Mouse (Mus musculus): ENCODE measurements around the gene Hoxb5. TPM values are rescaled to one million over a fixed set of nuclear protein-coding genes. Genes with fewer than 3 reads are reported as not detected.

The Hoxb5 gene
- polyA plus RNA-seq (2014; fragmentation: Nextera tagmentation; extraction: Ambion mirVana), result 0.67 and 2.0 TPM in 2 replicates

DNA sequence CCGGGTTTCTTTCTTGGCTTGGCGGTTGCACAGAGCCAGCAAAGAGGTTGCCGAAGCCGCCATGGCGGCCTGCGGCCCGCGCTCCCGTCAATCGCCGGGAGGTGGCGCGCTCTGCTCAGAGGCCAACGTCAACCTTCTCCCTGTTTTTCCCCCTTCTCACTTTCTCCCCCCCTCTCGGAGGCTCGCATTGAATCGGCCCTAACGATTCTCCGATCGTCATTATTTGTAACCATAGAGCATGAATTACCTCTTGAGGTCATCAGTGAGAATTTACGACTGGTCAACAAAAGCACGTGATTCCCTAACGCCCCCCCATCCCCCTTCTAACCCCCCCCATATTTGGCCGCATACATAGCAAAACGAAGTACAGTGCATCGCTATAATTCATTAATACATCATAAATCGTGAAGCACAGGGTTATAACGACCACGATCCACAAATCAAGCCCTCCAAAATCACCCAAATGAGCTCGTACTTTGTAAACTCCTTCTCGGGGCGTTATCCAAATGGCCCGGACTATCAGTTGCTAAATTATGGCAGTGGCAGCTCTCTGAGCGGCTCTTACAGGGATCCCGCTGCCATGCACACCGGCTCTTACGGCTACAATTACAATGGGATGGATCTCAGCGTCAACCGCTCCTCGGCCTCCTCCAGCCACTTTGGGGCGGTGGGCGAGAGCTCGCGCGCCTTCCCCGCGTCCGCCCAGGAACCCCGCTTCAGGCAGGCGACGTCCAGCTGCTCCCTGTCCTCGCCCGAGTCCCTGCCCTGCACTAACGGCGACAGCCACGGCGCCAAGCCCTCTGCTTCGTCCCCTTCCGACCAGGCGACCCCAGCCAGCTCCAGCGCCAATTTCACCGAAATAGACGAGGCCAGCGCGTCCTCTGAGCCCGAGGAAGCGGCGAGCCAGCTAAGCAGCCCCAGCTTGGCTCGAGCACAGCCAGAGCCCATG is at the start of gene Hoxb5:
Hoxb5 (plus strand) TSS at position 186 of the 949 bp plus-strand sequence.
- Histone ChIP-seq H3K27ac (replicated peaks; ENCODE audit: low read depth, low read length) (no peak within 1 kb of the TSS), H3K4me1 (ENCODE audit: control insufficient read depth, insufficient read depth, low read length) (no peaks in the 10 kb centered on the region; the same call in 1 of the 2 replicates), H3K9ac (replicated peaks; ENCODE audit: low read length) (no peak within 1 kb of the TSS), H3K9me3 (replicated peaks; ENCODE audit: control insufficient read depth, low read length) (no peaks in the 10 kb centered on the region), H3K36me3 (replicated peaks; ENCODE audit: control insufficient read depth, insufficient read depth, low read depth, low read length) (no peaks in the 10 kb centered on the region), H3K4me3 (ENCODE audit: low read depth, low read length) (no peak within 1 kb of the TSS), H3K27me3 (ENCODE audit: control insufficient read depth, insufficient read depth, low read length) (peaks cover 96% of the 10 kb centered on the region), H3K4me2 (ENCODE audit: low read depth, low read length) (peak within 1 kb of the TSS; percentile 21; the same call in 1 of the 2 replicates)
- ATAC-seq (replicated peaks; ENCODE audit: insufficient number of reproducible peaks, low FRiP score, low TSS enrichment, low read depth) (no peak), DNase-seq (ENCODE audit: low spot score) (peak; percentile 82)
- under 1% methylated on average over 69 of the region's 69 CpGs for WGBS

DNA sequence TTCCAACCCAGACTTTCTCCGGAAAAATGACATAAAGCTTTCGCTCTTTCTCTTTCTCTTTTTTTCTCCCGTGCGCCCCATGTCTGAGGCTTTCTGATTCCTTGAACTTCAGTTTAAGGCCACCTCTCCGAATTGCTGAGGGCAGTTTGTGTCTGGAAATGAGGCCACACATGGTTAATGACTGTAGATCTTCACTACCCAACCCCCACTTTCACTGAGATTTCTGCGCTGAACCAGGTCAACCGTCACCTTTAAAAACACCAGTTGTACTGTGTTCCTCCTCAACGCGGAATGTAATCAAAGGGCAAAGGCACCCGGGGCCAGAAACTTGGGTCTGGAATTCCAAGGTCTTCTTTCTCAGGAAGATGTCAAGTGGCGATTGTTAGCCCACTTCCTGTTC is 48.9 kb upstream of the Hoxb5 start:
- Histone ChIP-seq H3K4me3 (ENCODE audit: low read depth, low read length) (no peak overlapping the region), H3K4me2 (ENCODE audit: low read depth, low read length) (no peak overlapping the region), H3K27me3 (ENCODE audit: control insufficient read depth, insufficient read depth, low read length) (peaks cover 97% of the 10 kb centered on the region), H3K27ac (replicated peaks; ENCODE audit: low read depth, low read length) (no peak overlapping the region), H3K36me3 (replicated peaks; ENCODE audit: control insufficient read depth, insufficient read depth, low read depth, low read length) (no peaks in the 10 kb centered on the region), H3K9ac (replicated peaks; ENCODE audit: low read length) (no peak overlapping the region), H3K9me3 (replicated peaks; ENCODE audit: control insufficient read depth, low read length) (no peaks in the 10 kb centered on the region), H3K4me1 (ENCODE audit: control insufficient read depth, insufficient read depth, low read length) (no peaks in the 10 kb centered on the region)
- no peak for DNase-seq (ENCODE audit: low spot score)
- ATAC-seq (replicated peaks; ENCODE audit: insufficient number of reproducible peaks, low FRiP score, low TSS enrichment, low read depth), result no peak
- under 1% methylated on average over 11 of the region's 11 CpGs for WGBS

GRCm38 (mm10) chr11:96255111-96255995 is 47.8 kb upstream of the Hoxb5 start:
- ATAC-seq (replicated peaks; ENCODE audit: insufficient number of reproducible peaks, low FRiP score, low TSS enrichment, low read depth), result no peak
- H3K4me2 ChIP-seq (ENCODE audit: low read depth, low read length), result no peak overlapping the region
- H3K27me3 ChIP-seq (ENCODE audit: control insufficient read depth, insufficient read depth, low read length), result peaks cover 99% of the 10 kb centered on the region
- H3K9ac ChIP-seq (replicated peaks; ENCODE audit: low read length), result no peak overlapping the region
- WGBS, result 1% methylated on average over 39 of the region's 39 CpGs
- no peak overlapping the region for H3K4me3 ChIP-seq (ENCODE audit: low read depth, low read length)
- DNase-seq (ENCODE audit: low spot score), result no peak
- H3K9me3 ChIP-seq (replicated peaks; ENCODE audit: control insufficient read depth, low read length), result no peaks in the 10 kb centered on the region
- H3K36me3 ChIP-seq (replicated peaks; ENCODE audit: control insufficient read depth, insufficient read depth, low read depth, low read length), result no peaks in the 10 kb centered on the region
- H3K27ac ChIP-seq (replicated peaks; ENCODE audit: low read depth, low read length), result no peak overlapping the region
- H3K4me1 ChIP-seq (ENCODE audit: control insufficient read depth, insufficient read depth, low read length), result no peaks in the 10 kb centered on the region

DNA sequence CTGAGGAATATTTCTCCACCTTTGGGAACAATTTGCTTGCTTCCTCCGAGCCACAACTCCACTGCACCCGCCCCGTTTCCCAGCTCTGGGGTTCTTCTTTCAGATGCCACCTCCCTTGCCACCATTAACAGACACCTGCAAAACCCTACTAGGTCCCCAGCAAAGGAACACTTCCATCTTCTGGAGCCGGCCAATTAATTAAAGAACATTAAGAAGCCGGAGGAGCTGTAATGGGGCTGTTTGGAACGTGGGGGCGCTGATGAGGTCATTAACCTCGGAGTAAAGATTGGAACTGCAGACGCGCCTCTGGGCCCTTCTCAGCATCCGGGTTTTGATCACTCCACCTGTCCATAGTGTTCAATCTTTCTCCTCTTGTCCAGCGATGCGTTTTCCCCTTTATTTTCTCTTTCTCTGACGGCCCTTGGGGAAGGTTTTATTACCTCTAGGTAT is 47.1 kb upstream of the Hoxb5 start:
- no peak for DNase-seq (ENCODE audit: low spot score)
- no peaks in the 10 kb centered on the region for H3K36me3 ChIP-seq (replicated peaks; ENCODE audit: control insufficient read depth, insufficient read depth, low read depth, low read length)

DNA sequence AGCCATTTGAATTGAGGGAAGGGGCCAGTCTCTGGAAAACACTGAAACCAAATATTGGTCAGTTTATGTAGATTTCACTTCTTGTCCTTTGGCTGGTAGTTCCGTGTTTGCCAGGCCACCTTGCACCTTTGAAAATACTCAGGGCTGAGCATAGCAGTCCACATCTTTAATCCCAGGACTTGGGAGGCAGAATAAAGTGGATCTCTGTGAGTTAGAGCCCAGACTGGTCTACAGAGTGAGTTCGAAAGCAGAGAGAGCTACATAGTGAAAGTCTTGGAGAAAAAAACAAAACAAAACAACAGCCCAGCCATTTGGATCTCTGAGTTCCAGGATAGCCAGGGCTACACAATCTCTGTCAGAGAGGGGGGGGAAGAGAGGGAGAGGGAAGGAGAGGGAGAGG is 46.0 kb upstream of the Hoxb5 start:
- Histone ChIP-seq H3K4me2 (ENCODE audit: low read depth, low read length) (no peak overlapping the region), H3K4me3 (ENCODE audit: low read depth, low read length) (no peak overlapping the region), H3K4me1 (ENCODE audit: control insufficient read depth, insufficient read depth, low read length) (no peaks in the 10 kb centered on the region), H3K27me3 (ENCODE audit: control insufficient read depth, insufficient read depth, low read length) (peaks cover 100% of the 10 kb centered on the region), H3K27ac (replicated peaks; ENCODE audit: low read depth, low read length) (no peak overlapping the region), H3K36me3 (replicated peaks; ENCODE audit: control insufficient read depth, insufficient read depth, low read depth, low read length) (no peaks in the 10 kb centered on the region), H3K9me3 (replicated peaks; ENCODE audit: control insufficient read depth, low read length) (no peaks in the 10 kb centered on the region), H3K9ac (replicated peaks; ENCODE audit: low read length) (no peak overlapping the region)
- DNase-seq (ENCODE audit: low spot score) (no peak), ATAC-seq (replicated peaks; ENCODE audit: insufficient number of reproducible peaks, low FRiP score, low TSS enrichment, low read depth) (no peak)
- WGBS, result 24% methylated on average over 2 of the region's 2 CpGs

More for the DNA sequence above, 47.1 kb upstream of the Hoxb5 start:
- Histone ChIP-seq H3K4me1 (ENCODE audit: control insufficient read depth, insufficient read depth, low read length) (no peaks in the 10 kb centered on the region), H3K9ac (replicated peaks; ENCODE audit: low read length) (no peak overlapping the region), H3K4me3 (ENCODE audit: low read depth, low read length) (no peak overlapping the region), H3K27me3 (ENCODE audit: control insufficient read depth, insufficient read depth, low read length) (peaks cover 99% of the 10 kb centered on the region), H3K27ac (replicated peaks; ENCODE audit: low read depth, low read length) (no peak overlapping the region), H3K4me2 (ENCODE audit: low read depth, low read length) (no peak overlapping the region), H3K9me3 (replicated peaks; ENCODE audit: control insufficient read depth, low read length) (no peaks in the 10 kb centered on the region)
- ATAC-seq (replicated peaks; ENCODE audit: insufficient number of reproducible peaks, low FRiP score, low TSS enrichment, low read depth), result no peak
- 4% methylated on average over 14 of the region's 14 CpGs for WGBS

DNA sequence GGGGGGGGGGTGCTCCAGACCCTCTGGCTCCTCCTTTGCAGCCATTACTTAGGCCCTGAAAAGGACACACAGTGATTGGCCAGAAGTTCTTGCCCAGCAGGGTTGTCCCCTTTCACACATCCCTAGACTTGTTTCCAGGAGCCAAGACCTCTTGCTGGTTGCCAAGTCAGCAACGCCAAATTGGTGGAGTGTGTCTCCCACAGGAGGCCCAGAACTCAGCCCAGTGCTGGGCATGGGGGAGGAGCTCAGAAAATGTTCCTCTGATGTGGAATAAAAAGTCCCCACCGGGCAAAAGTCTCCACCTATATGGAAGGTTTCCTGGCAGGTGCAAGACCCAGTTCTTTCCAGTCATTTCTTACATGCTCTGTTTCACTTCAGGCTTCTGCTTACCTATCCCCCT is 44.1 kb upstream of the Hoxb5 start:
- Histone ChIP-seq H3K4me3 (ENCODE audit: low read depth, low read length) (no peak overlapping the region), H3K9ac (replicated peaks; ENCODE audit: low read length) (no peak overlapping the region), H3K27me3 (ENCODE audit: control insufficient read depth, insufficient read depth, low read length) (peaks cover 100% of the 10 kb centered on the region), H3K4me2 (ENCODE audit: low read depth, low read length) (no peak overlapping the region), H3K4me1 (ENCODE audit: control insufficient read depth, insufficient read depth, low read length) (no peaks in the 10 kb centered on the region), H3K27ac (replicated peaks; ENCODE audit: low read depth, low read length) (no peak overlapping the region), H3K36me3 (replicated peaks; ENCODE audit: control insufficient read depth, insufficient read depth, low read depth, low read length) (no peaks in the 10 kb centered on the region), H3K9me3 (replicated peaks; ENCODE audit: control insufficient read depth, low read length) (no peaks in the 10 kb centered on the region)
- 4% methylated on average over 2 of the region's 2 CpGs for WGBS
- ATAC-seq (replicated peaks; ENCODE audit: insufficient number of reproducible peaks, low FRiP score, low TSS enrichment, low read depth) (no peak), DNase-seq (ENCODE audit: low spot score) (no peak)

DNA sequence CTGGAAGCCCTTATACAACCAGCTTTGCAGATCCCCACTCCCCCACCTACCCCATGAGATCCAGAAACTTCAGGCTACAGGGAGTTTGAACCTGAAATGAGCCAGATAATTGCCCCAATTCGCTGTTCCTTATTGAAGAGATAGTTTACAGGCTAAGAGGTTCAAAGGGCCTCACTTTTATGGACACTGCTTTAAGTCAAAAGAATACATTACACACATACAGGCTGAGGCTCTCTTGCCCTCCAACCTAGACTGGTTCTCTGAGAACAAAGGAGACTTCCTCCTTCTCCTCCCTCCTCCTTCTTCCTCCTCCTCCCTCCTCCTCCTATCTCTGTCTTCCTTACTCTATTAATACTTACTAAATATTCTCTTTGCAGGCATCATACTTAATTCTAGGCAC is 43.6 kb upstream of the Hoxb5 start:
- no peak for DNase-seq (ENCODE audit: low spot score)
- WGBS, result 6% methylated on average over 1 of the region's 1 CpGs
- ATAC-seq (replicated peaks; ENCODE audit: insufficient number of reproducible peaks, low FRiP score, low TSS enrichment, low read depth), result no peak
- H3K4me2 ChIP-seq (ENCODE audit: low read depth, low read length), result no peak overlapping the region
- H3K4me3 ChIP-seq (ENCODE audit: low read depth, low read length), result no peak overlapping the region
- no peak overlapping the region for H3K9ac ChIP-seq (replicated peaks; ENCODE audit: low read length)
- H3K4me1 ChIP-seq (ENCODE audit: control insufficient read depth, insufficient read depth, low read length), result no peaks in the 10 kb centered on the region
- H3K9me3 ChIP-seq (replicated peaks; ENCODE audit: control insufficient read depth, low read length), result no peaks in the 10 kb centered on the region
- no peaks in the 10 kb centered on the region for H3K36me3 ChIP-seq (replicated peaks; ENCODE audit: control insufficient read depth, insufficient read depth, low read depth, low read length)
- H3K27ac ChIP-seq (replicated peaks; ENCODE audit: low read depth, low read length), result no peak overlapping the region
- peaks cover 100% of the 10 kb centered on the region for H3K27me3 ChIP-seq (ENCODE audit: control insufficient read depth, insufficient read depth, low read length)

Data from embryonic facial prominence, embryonic 11.5 days (tissue).